Mouse (Mus musculus): ENCODE results near the gene Xxylt1.

The Xxylt1 gene

GRCm38 (mm10) chr16:30959692-30960091, 121.5 kb downstream of the Xxylt1 start:
- no peak for DNase-seq (ENCODE audit: low read depth, low spot score)

- no peak for DNase-seq (ENCODE audit: low read depth, low spot score)
Measured at GRCm38 (mm10) chr16:30956141-30956540, 125.1 kb downstream of the Xxylt1 start.

- DNase-seq (ENCODE audit: low read depth, low spot score): no peak
Measured at GRCm38 (mm10) chr16:30948636-30949035, 132.6 kb downstream of the Xxylt1 start.

- DNase-seq (ENCODE audit: low read depth, low spot score): no peak
Measured at GRCm38 (mm10) chr16:30948216-30948615, 133.0 kb downstream of the Xxylt1 start.

GRCm38 (mm10) chr16:30944886-30945285, 136.3 kb downstream of the Xxylt1 start:
- no peak for DNase-seq (ENCODE audit: low read depth, low spot score)

GRCm38 (mm10) chr16:30943919-30944318, 137.3 kb downstream of the Xxylt1 start:
- no peak for DNase-seq (ENCODE audit: low read depth, low spot score)

GRCm38 (mm10) chr16:30940699-30941098, 140.5 kb downstream of the Xxylt1 start:
- peak; percentile 55 for DNase-seq (ENCODE audit: low read depth, low spot score)

GRCm38 (mm10) chr16:30939903-30940302, 141.3 kb downstream of the Xxylt1 start:
- DNase-seq (ENCODE audit: low read depth, low spot score): peak; percentile 65

GRCm38 (mm10) chr16:30939210-30939609, 142.0 kb downstream of the Xxylt1 start:
- no peak for DNase-seq (ENCODE audit: low read depth, low spot score)

GRCm38 (mm10) chr16:30938664-30939063, 142.6 kb downstream of the Xxylt1 start:
- DNase-seq (ENCODE audit: low read depth, low spot score): no peak

- DNase-seq (ENCODE audit: low read depth, low spot score): no peak
Measured at GRCm38 (mm10) chr16:30937665-30938064, 143.6 kb downstream of the Xxylt1 start.

GRCm38 (mm10) chr16:30936471-30936870, 144.8 kb downstream of the Xxylt1 start:
- no peak for DNase-seq (ENCODE audit: low read depth, low spot score)

GRCm38 (mm10) chr16:30936012-30936461, 145.2 kb downstream of the Xxylt1 start:
- DNase-seq (ENCODE audit: low read depth, low spot score): no peak

- no peak for DNase-seq (ENCODE audit: low read depth, low spot score)
Measured at GRCm38 (mm10) chr16:30934967-30935690, 146.1 kb downstream of the Xxylt1 start.

- peak; percentile 49 for DNase-seq (ENCODE audit: low read depth, low spot score)
Measured at GRCm38 (mm10) chr16:30934205-30934780, 146.9 kb downstream of the Xxylt1 start.

- DNase-seq (ENCODE audit: low read depth, low spot score): no peak
Measured at GRCm38 (mm10) chr16:30933366-30933765, 147.9 kb downstream of the Xxylt1 start.

GRCm38 (mm10) chr16:30932791-30933190, 148.4 kb downstream of the Xxylt1 start:
- DNase-seq (ENCODE audit: low read depth, low spot score): no peak

GRCm38 (mm10) chr16:30932196-30932595, 149.0 kb downstream of the Xxylt1 start:
- DNase-seq (ENCODE audit: low read depth, low spot score): no peak

GRCm38 (mm10) chr16:30929165-30929564, 152.1 kb downstream of the Xxylt1 start:
- DNase-seq (ENCODE audit: low read depth, low spot score): no peak

GRCm38 (mm10) chr16:30928076-30928750, 153.0 kb downstream of the Xxylt1 start:
- DNase-seq (ENCODE audit: low read depth, low spot score): no peak

- DNase-seq (ENCODE audit: low read depth, low spot score): no peak
Measured at GRCm38 (mm10) chr16:30925496-30925895, 155.7 kb downstream of the Xxylt1 start.

- no peak for DNase-seq (ENCODE audit: low read depth, low spot score)
Measured at GRCm38 (mm10) chr16:30923899-30924298, 157.3 kb downstream of the Xxylt1 start.

- DNase-seq (ENCODE audit: low read depth, low spot score): no peak
Measured at GRCm38 (mm10) chr16:30922548-30922947, 158.7 kb downstream of the Xxylt1 start.

Measured in mesoderm, embryonic 11.5 days (tissue).